Mouse (Mus musculus): Measurements from ENCODE around the gene Ahctf1. TPM values are rescaled to one million over a fixed set of nuclear protein-coding genes. Genes with fewer than 3 reads are reported as not detected.

Gene Ahctf1
- total RNA-seq, 2 experiments from 2014 or later: 30.4 to 34.8 TPM

- no peak for DNase-seq (ENCODE audit: low spot score in 2 of 2)
- intact Hi-C loops (cut with DNase I): no loop called here
Measured at GRCm38 (mm10) chr1:179807468-179807867, 4.0 kb upstream of the Ahctf1 start.

DNA sequence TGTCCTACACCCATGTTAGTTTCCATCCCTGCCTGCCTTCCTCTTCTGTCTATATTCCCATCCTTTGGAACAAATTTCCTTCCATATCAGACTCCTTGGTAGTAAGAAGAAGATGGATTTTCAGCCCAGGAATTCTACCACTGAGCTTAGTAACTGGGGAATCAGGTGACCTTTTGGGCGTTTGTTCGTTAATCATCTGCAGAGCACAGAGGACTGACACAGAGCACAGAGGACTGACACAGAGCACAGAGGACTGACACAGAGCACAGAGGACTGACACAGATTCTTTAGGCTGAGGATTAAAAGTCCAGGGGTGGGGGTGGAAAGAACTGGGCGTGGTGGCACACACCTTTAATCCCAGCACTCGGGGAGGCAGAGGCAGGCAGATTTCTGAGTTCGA is 2.3 kb upstream of the Ahctf1 start:
- intact Hi-C loops (cut with DNase I): no loop called here
- DNase-seq (ENCODE audit: low spot score in 2 of 2): no peak

GRCm38 (mm10) chr1:179804140-179804881 is 831 bp upstream of the Ahctf1 start:
- intact Hi-C loops (cut with DNase I): loop anchor here (5.0 kb wide), 1 partner anchor 257 kb away; the partner anchor contains the start of genes Cnst and Tfb2m
- DNase-seq (ENCODE audit: low spot score in 2 of 2): peak in 1 of 2 experiments; percentile 8

DNA sequence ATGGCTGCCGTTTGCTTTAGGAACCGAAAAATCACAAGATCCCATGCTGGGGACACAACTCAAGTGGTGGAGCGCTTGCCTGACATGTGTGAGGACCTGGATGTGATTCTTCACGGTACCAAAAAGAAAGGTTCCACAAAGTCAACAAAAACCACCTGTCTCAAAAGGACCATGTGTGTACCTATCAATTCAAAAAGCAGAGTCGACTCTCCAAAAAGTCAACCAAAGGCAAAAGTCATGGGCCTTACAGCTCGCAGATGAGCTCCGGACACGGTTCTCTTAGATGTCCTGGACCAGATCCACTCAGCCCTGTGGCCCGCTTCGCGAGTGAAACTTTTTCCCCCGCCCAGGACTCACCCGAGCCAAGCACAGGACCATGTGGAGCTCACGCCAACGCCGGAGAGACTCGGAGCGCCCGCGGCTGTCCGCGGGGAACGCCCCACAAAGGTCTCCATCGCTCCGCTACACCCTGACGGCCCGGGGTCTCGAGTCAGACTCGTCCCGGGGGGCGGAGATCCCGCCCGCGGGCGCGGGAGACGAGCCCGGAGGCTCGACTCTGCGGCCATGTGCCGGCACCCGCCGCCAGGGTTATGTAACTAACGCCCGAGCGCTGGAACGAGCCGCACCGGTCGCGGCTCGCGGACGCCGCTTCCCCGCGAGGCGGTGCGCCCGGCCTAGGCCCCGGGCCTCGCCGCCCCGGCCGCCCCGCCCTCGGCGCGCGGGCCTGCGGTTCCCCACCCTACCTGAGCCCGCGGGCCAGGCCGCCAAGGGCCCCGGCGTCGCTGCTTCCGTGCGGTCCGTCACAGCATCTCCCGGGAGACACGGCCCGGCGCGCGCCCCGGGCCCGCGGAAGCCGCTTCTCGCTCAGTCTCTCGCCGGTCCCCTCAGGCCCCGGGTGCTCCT is 619 bp downstream of the Ahctf1 start, which contains the start of gene Gm10518:
TSS of gene Gm10518 (plus strand) at position 767 of the 903 bp plus-strand sequence.
- DNase-seq (ENCODE audit: low spot score in 2 of 2): peak; percentile 54 to 62
- intact Hi-C loops (cut with DNase I): loop anchor here (5.0 kb wide), 1 partner anchor 256 kb away; the partner anchor contains the start of genes Cnst and Tfb2m

- intact Hi-C loops (cut with DNase I): no loop called here
- no peak for DNase-seq (ENCODE audit: low spot score in 2 of 2)
Measured at GRCm38 (mm10) chr1:179798794-179799193, 4.7 kb downstream of the Ahctf1 start.

DNA sequence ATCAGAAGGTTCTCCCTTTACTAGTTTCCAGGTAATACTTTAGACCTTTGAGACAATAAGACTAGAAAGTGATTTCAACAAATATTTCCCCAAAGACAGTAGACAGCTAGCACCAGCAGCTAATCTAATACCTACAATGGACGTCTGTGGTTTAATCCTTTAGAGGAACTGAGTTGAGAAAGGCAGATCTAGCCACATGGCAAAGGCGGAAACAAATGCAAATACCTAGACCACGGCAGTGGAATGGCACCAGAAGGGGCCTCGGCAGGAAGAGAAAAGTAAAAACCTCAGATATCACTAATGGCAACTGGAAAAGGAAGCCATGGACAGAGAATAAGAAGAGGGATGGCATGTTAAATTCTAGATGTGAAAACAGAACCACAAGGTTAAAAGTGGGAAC is 16.2 kb downstream of the Ahctf1 start:
- no peak for DNase-seq (ENCODE audit: low spot score in 2 of 2)
- intact Hi-C loops (cut with DNase I): no loop called here

DNA sequence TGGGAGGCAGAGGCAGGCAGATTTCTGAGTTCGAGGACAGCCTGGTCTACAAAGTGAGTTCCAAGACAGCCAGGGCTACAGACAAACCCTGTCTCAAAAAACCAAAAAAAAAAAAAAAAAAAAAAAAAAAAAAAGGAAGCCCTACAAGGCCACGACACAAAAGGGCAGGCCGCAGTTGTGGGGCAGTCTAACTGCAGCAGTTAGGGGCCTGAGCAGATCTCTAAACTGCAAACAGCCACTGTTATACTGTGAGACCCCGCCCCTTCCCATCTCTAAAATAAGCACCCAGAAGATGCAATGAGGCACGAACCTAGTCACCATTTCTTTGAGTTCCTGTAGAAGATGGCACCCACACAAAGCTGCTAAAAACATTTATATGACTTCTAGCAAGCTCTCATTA is 18.0 kb downstream of the Ahctf1 start:
- intact Hi-C loops (cut with DNase I): no loop called here
- peak in 1 of 2 experiments; percentile 5 for DNase-seq (ENCODE audit: low spot score in 2 of 2)

DNA sequence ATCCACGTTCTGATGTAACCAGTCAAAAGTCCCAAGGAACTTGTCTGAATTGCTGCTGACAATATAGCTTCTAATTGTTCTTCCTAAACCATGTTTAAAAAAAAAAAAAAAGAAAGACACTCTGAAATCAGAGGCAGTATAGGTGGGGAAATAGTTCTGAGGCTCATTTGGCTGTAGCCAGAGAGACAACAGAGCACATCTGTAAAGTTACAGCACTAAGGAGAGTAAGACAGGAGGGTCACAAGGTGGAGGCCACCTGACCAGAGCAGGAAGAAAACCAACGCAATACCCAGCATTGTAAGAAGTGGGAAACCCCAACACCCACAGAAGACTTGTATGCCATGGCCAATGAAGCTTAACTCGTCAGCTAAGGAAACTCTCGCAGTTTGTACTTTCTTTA is 19.4 kb downstream of the Ahctf1 start:
- DNase-seq (ENCODE audit: low spot score in 2 of 2): no peak
- intact Hi-C loops (cut with DNase I): no loop called here

GRCm38 (mm10) chr1:179776831-179777230 is 26.6 kb downstream of the Ahctf1 start:
- intact Hi-C loops (cut with DNase I): no loop called here
- no peak for DNase-seq (ENCODE audit: low spot score in 2 of 2)

- DNase-seq (ENCODE audit: low spot score in 2 of 2): no peak
- intact Hi-C loops (cut with DNase I): no loop called here
Measured at GRCm38 (mm10) chr1:179760553-179760952, 42.9 kb downstream of the Ahctf1 start.

GRCm38 (mm10) chr1:179760086-179760485 is 43.4 kb downstream of the Ahctf1 start:
- intact Hi-C loops (cut with DNase I): no loop called here
- DNase-seq (ENCODE audit: low spot score in 2 of 2): no peak

DNA sequence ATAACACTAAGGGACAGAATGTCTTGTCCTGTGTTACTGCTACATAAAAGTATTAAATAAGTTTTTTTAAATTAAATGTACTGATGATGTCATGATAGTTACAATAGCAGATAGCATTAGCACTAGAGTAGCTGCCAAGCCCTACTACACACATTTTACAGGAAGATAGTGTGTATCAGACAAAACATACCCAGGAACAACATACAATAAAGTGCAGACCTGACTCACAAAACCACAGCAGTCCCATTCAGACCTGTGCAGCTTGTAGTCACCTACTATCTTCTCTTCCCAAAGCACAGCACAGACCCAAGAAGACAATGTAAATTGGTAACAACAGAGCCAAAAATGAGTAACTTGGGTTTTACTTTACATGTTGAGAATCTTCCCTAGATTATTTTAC is 47.0 kb downstream of the Ahctf1 start:
- intact Hi-C loops (cut with DNase I): loop anchor here (5.0 kb wide), 1 partner anchor 36 kb away; no protein-coding TSS in a partner anchor
- DNase-seq (ENCODE audit: low spot score in 2 of 2): no peak

DNA sequence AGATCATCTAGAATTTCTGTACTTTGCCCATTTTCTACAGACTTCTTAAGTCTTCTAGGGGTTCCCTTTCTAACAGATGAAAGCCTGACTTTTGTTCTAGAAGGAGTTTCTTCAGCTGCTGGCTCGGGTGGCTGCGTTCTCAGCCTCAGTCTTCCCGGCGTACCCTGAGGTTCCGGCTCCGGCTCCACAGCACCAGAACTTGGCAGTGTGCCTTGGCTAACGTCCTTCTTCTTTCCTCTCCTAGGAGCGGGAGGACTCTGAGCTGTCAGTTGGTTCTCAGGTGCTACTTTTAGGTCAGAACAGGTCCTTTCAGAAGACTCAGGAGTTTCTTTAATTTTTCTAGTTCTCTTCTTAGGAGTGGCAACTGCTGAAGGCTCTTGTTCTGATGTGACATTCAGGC is 50.5 kb downstream of the Ahctf1 start:
- intact Hi-C loops (cut with DNase I): no loop called here
- peak; percentile 13 to 25 for DNase-seq (ENCODE audit: low spot score in 2 of 2)

DNA sequence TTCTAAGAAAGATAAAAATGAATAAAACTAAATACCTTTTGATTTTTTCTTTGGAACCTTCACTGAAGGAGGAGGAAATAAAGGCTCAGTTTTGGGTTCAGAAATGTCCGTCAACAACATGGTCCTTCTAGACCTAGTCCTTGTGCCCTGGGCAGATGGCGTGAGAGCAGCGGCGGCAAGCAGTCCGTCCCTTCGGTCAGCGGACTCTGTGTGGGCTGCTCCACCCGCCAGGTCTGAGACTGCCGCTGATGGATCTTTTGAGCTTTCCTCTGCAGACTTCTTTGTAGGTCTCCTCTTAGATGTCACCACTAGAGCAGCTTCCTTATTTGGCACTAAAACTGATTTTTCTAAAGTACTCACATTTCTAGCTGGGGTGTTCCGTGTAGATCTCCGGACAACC is 51.2 kb downstream of the Ahctf1 start:
- intact Hi-C loops (cut with DNase I): no loop called here
- no peak for DNase-seq (ENCODE audit: low spot score in 2 of 2)

DNA sequence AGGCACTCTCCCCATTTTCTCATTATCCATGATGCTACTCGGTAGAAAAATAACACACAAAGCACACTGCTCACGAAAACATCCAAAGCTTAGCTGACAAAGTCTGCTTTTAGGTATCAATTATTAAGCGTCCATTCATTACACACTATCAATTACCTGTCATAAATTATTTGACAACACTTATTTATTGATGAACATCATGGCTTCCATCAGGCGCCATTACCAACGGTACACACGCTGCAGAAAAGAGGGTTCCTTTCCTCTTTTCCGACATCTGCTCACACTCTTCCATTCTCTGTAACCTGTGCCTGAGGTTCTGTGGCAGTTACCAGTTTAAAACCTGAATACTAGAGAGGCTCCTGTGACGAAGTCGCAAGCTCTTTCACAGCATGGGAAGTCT is 58.3 kb downstream of the Ahctf1 start, which contains the start of gene Kif28:
TSS of gene Kif28 (minus strand) at position 101 of the 400 bp plus-strand sequence.
- no peak for DNase-seq (ENCODE audit: low spot score in 2 of 2)
- intact Hi-C loops (cut with DNase I): no loop called here

- intact Hi-C loops (cut with DNase I): no loop called here
- DNase-seq (ENCODE audit: low spot score in 2 of 2): no peak
Measured at GRCm38 (mm10) chr1:179743593-179744193, 59.8 kb downstream of the Ahctf1 start.

GRCm38 (mm10) chr1:179736483-179736882 is 67.0 kb downstream of the Ahctf1 start:
- no peak for DNase-seq (ENCODE audit: low spot score in 2 of 2)
- intact Hi-C loops (cut with DNase I): loop anchor here (5.0 to 10.0 kb wide), 3 partner anchors 92 to 229 kb away; no protein-coding TSS in a partner anchor

GRCm38 (mm10) chr1:179734500-179735474 is 68.7 kb downstream of the Ahctf1 start:
- DNase-seq (ENCODE audit: low spot score in 2 of 2): peak; percentile 56 to 70
- intact Hi-C loops (cut with DNase I): loop anchor here (5.0 to 10.0 kb wide), 3 partner anchors 90 to 227 kb away; no protein-coding TSS in a partner anchor

DNA sequence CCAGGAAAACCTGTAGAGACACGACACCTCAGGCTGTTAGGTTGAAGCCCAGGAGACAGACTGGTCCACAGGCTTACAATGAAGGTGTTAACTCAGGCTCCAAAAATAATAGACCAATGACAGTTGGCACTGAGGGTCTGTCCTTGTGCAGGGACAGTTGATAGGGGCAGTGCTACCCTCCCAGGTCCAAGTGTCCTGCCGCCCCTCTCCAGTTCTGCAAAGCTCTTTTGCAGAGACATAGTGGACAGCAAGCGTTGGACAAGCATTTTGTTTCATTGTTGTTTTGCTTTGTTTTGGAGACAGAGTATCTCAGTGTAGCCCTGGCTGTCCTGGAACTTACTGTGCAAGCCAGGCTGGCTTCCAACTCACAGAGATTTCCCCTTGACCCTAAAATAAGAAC is 72.1 kb downstream of the Ahctf1 start:
- intact Hi-C loops (cut with DNase I): loop anchor here (10.0 kb wide), 2 partner anchors 87 to 197 kb away; no protein-coding TSS in a partner anchor
- DNase-seq (ENCODE audit: low spot score in 2 of 2): no peak
